Mouse (Mus musculus) gastrocnemius, adult 2 months (tissue): ENCODE data around the gene Zfp217. TPM values are rescaled to one million over a fixed set of nuclear protein-coding genes. Genes with fewer than 3 reads are reported as not detected.

Experiments used
- DNase-seq: peaks from one replicate; pipeline ENCODE4 v3.0.0; 2022
- H3K27ac ChIP-seq: fragments of 200-600 bp; 2 replicates; pipeline ENCODE4 v1.8.1; 2022; ENCODE audit warnings: mild to moderate bottlenecking
- H3K4me3 ChIP-seq: fragments of 200-600 bp; 2 replicates; pipeline ENCODE4 v1.8.1; 2022; ENCODE audit warnings: mild to moderate bottlenecking, moderate library complexity
- CTCF ChIP-seq: fragments of 200-600 bp; IDR thresholded peaks from 2 replicates; pipeline ENCODE4 v1.8.1; 2022; ENCODE audit warnings: antibody characterized with exemption, mild to moderate bottlenecking, moderate library complexity
- intact Hi-C: fragments of 180-260 bp; cut with DNase I; formaldehyde crosslinking; loops from one replicate; pipeline ENCODE4 v1.15.1; 2025
- total RNA-seq, 2 experiments: library from RNA; stranded (reverse); gene quantifications; 2 replicates each; pipeline ENCODE4 v1.2.3; 2021

Gene Zfp217
- total RNA-seq, 2 experiments from 2014 or later, result 5.6 to 8.1 TPM

DNA sequence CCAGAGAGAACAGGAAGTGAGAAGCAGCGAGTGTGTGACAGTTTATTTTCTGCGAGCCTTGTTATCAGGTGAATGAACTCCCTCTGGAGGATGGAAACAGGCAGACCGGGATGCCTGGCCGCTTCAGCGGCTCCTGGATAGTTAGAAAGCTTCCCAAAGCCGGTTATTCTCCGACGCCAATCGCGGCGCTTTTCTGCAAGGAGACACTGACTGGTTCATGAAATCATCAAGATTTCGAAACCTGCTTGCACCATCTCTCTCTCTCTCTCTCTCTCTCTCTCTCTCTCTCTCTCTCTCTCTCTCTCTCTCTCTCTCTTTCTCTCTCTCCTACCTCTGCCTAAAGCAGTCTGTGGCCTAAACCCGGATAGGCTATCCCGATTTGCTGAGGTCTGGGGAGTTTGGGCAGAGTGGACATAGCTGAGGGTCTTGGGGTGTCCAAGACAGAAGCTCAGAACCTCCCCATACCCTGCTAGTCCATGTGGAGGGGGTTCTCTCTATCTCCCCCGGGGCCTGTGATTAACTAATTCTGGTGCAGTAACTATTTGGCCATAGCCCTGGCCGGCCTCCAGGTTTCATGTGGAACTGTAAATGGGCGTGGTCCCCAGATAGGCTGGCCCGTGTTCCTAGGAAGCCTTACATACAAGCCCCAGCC, 7.3 kb upstream of the Zfp217 start:
- peak; percentile 45 for TF ChIP-seq CTCF
- peak overlapping the region; percentile 71 for H3K4me3 ChIP-seq
- intact Hi-C loops, result loop anchor here (2.0 kb wide), 1 partner anchor 22 kb away; no protein-coding TSS in a partner anchor

DNA sequence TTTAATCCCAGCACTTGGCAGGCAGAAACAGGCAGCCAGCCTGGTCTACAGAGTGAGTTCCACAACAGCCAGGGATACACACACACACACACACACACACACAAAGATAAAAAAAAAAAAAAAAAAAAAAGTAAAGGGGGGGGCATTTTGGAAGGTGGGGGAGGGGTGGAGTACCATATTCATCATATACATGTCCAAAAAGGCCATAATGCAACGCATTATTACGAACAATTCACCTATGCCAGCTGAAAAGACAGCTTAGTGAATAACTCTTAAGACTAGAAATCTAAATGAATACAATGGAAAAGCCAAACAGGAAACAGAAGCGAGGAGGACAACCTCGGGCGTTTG, 6.8 kb upstream of the Zfp217 start:
- TF ChIP-seq CTCF, result no peak
- Histone ChIP-seq H3K27ac (peak overlapping the region; percentile 96), H3K4me3 (peak overlapping the region; percentile 71)
- intact Hi-C loops, result loop anchor here (2.0 kb wide), 1 partner anchor 22 kb away; no protein-coding TSS in a partner anchor
- no peak for DNase-seq

More for the DNA sequence above, 7.3 kb upstream of the Zfp217 start:
- peak overlapping the region; percentile 96 for H3K27ac ChIP-seq
- DNase-seq, result peak; percentile 73

DNA sequence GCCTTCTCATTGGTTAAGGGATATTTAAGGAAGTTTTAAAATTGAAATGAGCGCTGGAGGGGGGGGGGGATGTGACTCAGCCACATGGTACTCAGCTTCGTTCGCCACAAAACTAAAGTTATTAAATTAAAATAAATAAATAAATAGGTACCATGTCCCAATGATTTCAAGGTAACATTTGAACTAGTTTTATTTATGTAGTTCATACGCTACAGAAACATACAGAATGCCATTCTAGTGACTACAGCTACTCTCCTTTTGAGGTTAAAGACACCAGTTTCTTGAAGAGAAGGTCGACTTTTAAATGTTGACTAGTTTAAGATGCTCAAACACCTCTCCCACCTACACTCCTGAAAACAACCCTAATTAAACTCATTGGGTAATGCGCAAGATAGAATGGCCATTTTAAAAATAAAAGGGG, 6.4 kb upstream of the Zfp217 start:
- peak overlapping the region; percentile 96 for H3K27ac ChIP-seq
- intact Hi-C loops, result loop anchor here (2.0 kb wide), 1 partner anchor 22 kb away; no protein-coding TSS in a partner anchor
- no peak for TF ChIP-seq CTCF
- H3K4me3 ChIP-seq, result peak overlapping the region; percentile 86
- no peak for DNase-seq

DNA sequence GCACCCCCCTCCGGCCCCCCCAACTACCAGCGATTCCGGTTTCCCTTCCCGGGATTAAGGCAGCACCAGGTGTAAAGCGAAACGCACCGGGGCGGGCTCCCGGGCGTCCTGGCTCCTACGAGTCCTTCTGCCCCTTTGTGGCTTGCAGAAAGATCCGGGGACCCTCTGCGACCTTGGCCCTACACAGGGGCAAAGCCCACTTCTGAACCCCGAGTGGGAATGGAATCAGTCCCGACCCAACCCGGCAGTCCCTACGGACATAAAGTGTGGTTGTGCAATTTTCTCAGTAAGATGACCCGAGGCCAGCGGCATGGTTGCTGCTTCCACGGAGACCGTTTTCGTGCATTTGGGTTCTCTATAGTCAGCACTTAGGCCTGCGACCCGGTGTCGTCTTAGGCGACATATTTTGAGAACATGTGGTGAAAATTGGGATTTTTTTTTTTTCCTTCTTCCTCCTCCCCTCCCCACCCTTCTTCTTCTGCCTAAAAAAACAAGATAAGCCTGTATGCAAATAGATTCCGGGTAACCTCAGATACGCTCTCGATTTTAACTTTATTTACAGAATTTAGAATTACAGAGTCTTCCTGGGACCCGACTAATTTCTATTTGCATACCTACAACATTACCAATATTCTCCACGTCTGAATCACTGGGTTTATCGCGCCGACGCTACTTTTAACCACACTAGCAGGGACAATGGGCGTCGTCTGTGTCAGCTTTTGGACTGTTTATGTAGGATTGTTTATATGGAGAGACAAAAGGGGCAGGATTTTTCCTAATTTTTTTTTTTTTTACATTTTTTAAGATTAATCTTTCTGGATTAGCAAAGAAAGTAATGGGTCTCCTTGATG, 5.7 kb upstream of the Zfp217 start:
- Histone ChIP-seq H3K27ac (peak overlapping the region; percentile 96), H3K4me3 (peak overlapping the region; percentile 86)
- TF ChIP-seq CTCF, result no peak
- DNase-seq, result peak; percentile 80
- intact Hi-C loops, result loop anchor here (2.0 kb wide), 1 partner anchor 21 kb away; no protein-coding TSS in a partner anchor

DNA sequence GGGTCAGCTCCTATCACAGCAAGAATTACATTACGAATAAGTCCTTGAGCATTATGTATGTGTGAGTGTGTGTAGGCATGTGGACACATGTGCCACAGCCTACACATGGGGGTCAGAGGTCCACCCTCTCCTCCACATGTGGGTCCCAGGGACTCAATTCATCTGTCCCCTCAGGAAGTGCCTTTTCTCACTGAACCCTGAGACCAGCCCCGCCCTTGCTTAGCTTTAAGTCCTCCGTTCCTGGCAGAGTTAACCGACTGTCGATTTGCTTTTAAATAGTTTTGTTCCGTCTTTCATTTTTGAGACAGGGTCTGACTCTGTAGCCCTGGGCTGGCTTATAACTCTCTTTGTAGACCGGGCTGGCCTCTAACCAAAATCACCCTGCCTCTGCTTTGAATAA, 5.0 kb upstream of the Zfp217 start:
- Histone ChIP-seq H3K27ac (peak overlapping the region; percentile 96), H3K4me3 (peak overlapping the region; percentile 86)
- intact Hi-C loops, result no loop called here
- no peak for TF ChIP-seq CTCF
- no peak for DNase-seq

DNA sequence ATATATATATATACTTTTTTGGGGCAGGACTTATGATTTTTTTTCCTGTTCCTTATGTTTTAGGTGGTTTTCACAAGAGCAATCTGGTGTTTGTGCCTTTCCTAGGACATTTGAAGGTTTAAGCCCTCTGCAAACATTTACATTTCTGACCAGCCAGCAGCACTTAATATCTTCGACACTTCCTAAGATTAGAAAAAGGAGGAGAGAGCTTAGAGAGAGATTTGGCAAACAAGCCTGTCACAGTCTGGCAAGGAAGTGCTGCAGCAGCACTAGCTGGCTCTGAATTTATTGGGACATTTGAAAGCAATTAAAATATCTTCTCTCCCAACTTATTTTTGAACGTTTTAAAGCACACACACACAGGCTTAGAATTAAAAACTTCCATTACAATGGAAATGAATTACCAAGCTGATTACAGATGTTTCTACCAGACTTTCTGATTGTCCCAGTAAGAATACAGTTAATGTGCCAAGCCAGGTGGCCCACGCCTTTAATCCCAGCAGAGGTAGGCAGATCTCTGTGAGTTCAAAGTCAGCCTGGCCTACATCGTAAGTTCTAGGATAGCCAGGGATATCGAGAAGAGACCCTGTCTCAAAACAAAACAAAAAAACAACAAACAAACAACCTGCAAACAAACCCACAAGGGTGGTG, 4.3 kb upstream of the Zfp217 start:
- Histone ChIP-seq H3K4me3 (no peak overlapping the region; the same call in 1 of the 2 replicates), H3K27ac (peak overlapping the region; percentile 96)
- no peak for TF ChIP-seq CTCF
- DNase-seq, result no peak
- intact Hi-C loops, result no loop called here

DNA sequence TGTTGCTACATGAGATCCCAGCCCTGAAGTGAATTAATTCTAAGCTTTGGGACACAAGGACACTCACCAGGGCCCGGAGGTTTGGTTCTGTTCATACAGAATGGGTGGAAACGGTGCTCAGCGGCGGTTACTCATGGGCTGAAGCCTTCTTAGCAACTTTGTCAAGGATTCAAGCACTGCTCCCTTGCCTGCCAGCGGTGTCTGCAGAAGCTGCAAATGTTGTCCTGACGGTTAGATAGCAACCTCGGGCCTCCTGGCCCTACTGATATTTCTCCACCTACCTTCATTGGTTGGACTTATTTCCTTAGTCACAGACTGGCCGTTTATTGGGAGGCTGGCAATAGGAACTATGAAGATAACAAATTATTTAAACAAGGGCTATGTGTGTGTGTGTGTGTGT, 3.6 kb upstream of the Zfp217 start:
- intact Hi-C loops, result no loop called here
- no peak for DNase-seq
- Histone ChIP-seq H3K27ac (no peak overlapping the region), H3K4me3 (no peak overlapping the region)
- TF ChIP-seq CTCF, result no peak

DNA sequence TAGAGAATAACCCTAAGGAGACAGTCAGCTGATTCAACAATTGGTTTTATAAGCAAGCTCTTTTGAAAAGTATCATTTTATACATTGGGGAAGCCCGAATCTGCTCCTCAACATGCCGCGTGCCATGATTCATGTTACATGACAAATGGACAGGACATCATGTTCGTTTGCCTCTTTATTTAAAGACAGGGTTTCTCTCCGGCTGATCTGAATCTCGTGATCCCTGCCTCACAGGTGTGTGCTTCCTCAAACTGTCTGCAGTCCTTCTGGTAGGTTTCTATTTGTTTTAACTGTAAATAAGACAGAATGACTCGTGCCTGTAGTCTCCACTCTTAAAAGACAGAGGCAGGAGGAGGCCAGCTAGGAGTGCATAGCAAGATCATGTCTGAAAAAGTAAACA, 925 bp upstream of the Zfp217 start:
- intact Hi-C loops, result no loop called here
- DNase-seq, result no peak
- Histone ChIP-seq H3K4me3 (no peak overlapping the region), H3K27ac (peak overlapping the region; percentile 77)
- no peak for TF ChIP-seq CTCF

DNA sequence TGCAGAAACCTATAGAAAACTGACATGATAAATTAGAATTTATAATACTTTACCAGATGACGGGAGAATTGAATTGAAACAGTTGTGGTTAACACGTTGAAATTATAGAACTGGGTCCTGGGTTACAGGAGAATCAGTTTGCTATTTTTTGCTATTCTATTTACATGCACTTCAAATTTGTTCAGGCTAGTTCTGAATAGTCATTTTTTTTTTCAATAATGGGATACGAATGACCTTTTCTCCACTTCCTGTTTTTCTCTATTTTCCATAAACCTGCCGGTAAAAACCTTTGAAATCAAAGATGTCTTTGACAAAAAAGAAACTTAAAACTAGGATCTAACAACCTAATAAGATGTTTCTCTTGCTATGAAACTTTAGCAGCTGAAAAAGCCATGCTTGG, 733 bp downstream of the Zfp217 start:
- intact Hi-C loops, result no loop called here
- Histone ChIP-seq H3K27ac (peak overlapping the region; percentile 77), H3K4me3 (peak overlapping the region; percentile 51)
- TF ChIP-seq CTCF, result no peak
- DNase-seq, result no peak

DNA sequence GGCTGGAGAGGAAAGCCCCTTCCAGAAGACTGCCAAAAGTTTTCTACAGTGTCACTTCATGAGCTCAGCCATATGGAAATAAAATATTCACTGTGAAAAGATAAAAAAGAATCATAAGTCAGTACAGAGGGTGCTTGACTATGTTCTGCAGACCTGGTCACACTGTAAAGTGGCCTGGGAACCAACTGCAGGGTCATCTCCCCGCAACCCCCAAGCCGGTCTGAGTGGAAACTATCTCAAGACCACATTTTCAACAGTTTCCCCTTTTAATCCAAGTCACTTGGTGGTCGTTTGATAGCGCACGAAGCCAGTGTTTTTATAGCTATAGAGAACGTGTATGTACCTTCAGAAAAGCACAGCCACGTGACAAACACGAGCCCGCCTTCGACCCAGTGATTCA, 3.6 kb downstream of the Zfp217 start:
- DNase-seq, result no peak
- intact Hi-C loops, result no loop called here
- H3K4me3 ChIP-seq, result no peak overlapping the region
- no peak overlapping the region for H3K27ac ChIP-seq
- no peak for TF ChIP-seq CTCF

DNA sequence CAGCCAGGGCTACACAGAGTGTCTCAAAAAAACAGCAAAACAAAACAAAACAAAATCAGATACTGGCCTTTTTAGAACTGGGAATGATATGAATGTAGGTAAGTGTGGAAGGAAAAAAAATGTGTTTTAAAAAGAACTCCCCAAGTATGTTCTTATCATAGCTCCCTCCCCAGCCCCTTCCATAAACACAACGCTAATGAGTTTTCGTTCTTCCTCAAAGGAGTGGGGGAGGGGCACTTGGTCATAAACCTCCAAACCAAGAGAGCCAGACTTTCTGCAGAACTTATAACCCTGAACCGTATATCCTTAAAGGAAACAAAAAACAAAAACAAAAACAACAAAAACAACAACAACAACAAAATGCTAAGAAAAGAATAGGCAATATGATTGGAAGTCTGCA, 4.0 kb downstream of the Zfp217 start:
- intact Hi-C loops, result no loop called here
- Histone ChIP-seq H3K4me3 (no peak overlapping the region), H3K27ac (no peak overlapping the region)
- DNase-seq, result no peak
- TF ChIP-seq CTCF, result no peak

DNA sequence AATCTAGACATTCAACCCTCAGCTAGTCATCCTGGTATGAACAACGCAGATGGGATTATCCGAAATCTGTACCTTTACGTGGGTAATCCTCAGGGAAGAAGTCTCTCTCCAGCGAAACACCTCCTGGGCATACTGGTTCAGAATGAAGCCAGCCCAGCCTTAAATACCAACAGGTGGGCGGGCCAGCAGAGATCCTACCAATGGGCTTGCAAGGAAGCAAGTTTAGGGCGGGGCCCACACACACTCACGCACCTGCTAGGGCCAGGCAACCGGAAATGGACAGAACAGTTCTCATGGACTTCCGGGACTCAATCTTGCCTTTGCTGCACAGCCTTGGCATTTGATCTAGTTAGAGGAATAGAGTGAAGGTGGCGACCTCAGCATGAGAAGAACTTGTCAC, 5.4 kb downstream of the Zfp217 start:
- no peak for TF ChIP-seq CTCF
- Histone ChIP-seq H3K27ac (no peak overlapping the region), H3K4me3 (no peak overlapping the region)
- no peak for DNase-seq
- intact Hi-C loops, result no loop called here

DNA sequence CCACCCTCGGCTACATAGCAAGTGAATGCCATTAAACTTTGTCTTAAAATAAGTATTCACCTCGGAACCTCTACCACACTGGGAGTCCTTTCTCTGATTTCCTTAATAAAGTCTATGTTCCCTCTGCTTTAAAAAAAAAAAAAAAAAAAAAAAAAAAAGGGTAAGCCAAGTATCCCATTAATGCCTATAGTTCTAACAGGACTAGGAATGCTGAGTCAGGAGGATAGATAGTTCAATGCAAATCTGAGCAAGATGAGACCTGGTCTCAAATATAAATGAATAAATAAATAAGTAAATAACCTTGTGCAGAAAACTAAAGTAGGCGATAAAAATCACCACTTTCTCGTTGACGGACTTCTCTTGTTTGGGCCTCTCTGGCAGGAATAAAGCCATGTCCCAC, 6.4 kb downstream of the Zfp217 start:
- TF ChIP-seq CTCF, result no peak
- H3K4me3 ChIP-seq, result no peak overlapping the region
- intact Hi-C loops, result no loop called here
- DNase-seq, result no peak
- H3K27ac ChIP-seq, result no peak overlapping the region
